Mouse (Mus musculus) lung, adult 2 months (tissue): ENCODE measurements at regions not wholly inside any gene's neighbourhood (a gene's known extent, or its start where the extent isn't known, plus 50 kb on each side); places are given as distances from the start of the nearest gene placed in this dataset.

Experiments used
- CTCF ChIP-seq: fragments of 200-500 bp; IDR thresholded peaks from 2 replicates; pipeline ENCODE4 v1.5.1; 2011; ENCODE audit warnings: mild to moderate bottlenecking, low read length, control low read depth; ENCODE audit not compliant: insufficient read depth
- POLR2A ChIP-seq: fragments of 200-500 bp; IDR thresholded peaks from 2 replicates; pipeline ENCODE4 v1.6.1; 2011; ENCODE audit warnings: low read depth, mild to moderate bottlenecking, control low read depth, low read length, borderline replicate concordance; ENCODE audit errors: extremely low read depth

DNA sequence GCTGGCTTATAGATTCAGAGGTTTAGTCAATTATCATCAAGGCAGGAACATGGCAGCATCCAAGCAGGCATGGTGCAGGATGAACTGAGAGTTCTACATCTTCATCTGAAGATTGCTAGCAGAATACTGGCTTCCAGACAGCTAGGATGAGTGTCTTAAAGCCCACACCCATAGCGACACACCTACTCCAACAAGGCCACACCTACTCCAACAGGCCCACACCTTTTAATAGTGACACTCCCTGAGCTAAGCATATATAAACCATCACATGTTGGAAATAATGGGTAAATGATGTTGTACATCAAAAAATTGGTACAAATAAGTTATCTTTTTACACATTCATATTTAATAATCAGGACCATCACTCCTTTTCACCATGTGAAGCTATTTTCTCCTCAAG, 299.6 kb downstream of the Pcsk1 start:
- no peak for TF ChIP-seq CTCF
- TF ChIP-seq POLR2A: no peak
